In genomic region chr1:193098946-193099345, GRCm38 (mm10) we compare ENCODE assay signal across 16 mouse cellular contexts.
"Had no signal": no experiment of that assay in that cellular context is flagged by ENCODE, and none has a peak within 500 bp of the region (broad histone marks: within the 10 kb centered on the region; RNA-seq: fewer than 3 reads in every experiment).

No protein-coding gene starts in this region.

- DNase-seq: heart, postnatal 10 days; heart, postnatal 14 days; heart, postnatal 36 days; heart, postnatal 4 days; kidney, adult 11 months; kidney, adult 18-20 months; kidney, adult 2 months; kidney, adult 8-10 months; kidney, adult 9 months; kidney, postnatal 10 days; kidney, postnatal 14 days; kidney, postnatal 25 days; kidney, postnatal 36 days; kidney, postnatal 4 days; layer of hippocampus, adult 9-11 months; layer of hippocampus, postnatal 36 days had no signal
